ENCODE assay signal across 9 mouse cellular contexts in genomic region chr2:109958692-109959406, GRCm38 (mm10). TPM values are rescaled to one million over a fixed set of nuclear protein-coding genes. Genes with fewer than 3 reads are reported as not detected.
A peak's percentile ranks its signal among the peaks of the same experiment; 100 is the strongest.
DNase-seq lines count a peak whose midpoint lies in the region; ATAC-seq lines count a peak whose summit lies in the region.
"Had no signal": no experiment of that assay in that cellular context is flagged by ENCODE, and none has a peak within 500 bp of the region (broad histone marks: within the 10 kb centered on the region; RNA-seq: fewer than 3 reads in every experiment).

No protein-coding gene starts in this region.

- no peaks in the 10 kb centered on the region for H3K27me3 ChIP-seq in hindbrain, embryonic 11.5 days (ENCODE audit: control insufficient read depth, insufficient read depth, low read length)
- no peaks in the 10 kb centered on the region for H3K27me3 ChIP-seq in hindbrain, embryonic 16.5 days (replicated peaks; ENCODE audit: control insufficient read depth, insufficient read depth, low read length)

- peaks cover 4% of the 10 kb centered on the region; the same call in 1 of the 2 replicates for H3K4me1 ChIP-seq in hindbrain, embryonic 11.5 days (replicated peaks; ENCODE audit: control insufficient read depth, insufficient read depth, low read length)
- peaks cover 7% of the 10 kb centered on the region for H3K4me1 ChIP-seq in hindbrain, embryonic 16.5 days (ENCODE audit: control insufficient read depth, insufficient read depth, low read depth, low read length)

- H3K4me3 ChIP-seq in hindbrain, embryonic 11.5 days (ENCODE audit: low read depth, low read length) = no peak overlapping the region
- H3K4me3 ChIP-seq in hindbrain, embryonic 16.5 days (ENCODE audit: low read length) = no peak overlapping the region

- H3K9ac ChIP-seq in hindbrain, embryonic 11.5 days (ENCODE audit: low read depth, low read length) = no peak overlapping the region
- no peak overlapping the region for H3K9ac ChIP-seq in hindbrain, embryonic 16.5 days (ENCODE audit: low read depth, low read length)

- no peak for DNase-seq in hindbrain, embryonic 11.5 days (ENCODE audit: low spot score)
- DNase-seq in 3T3-L1 (ENCODE audit: low read depth, low spot score) (peak; percentile 88), MN1 (ENCODE audit: low spot score) (peak; percentile 39)
- DNase-seq in frontal cortex, postnatal 36 days (ENCODE audit: low spot score in 2 of 2) = no peak
- DNase-seq: cerebellum, postnatal 36 days; layer of hippocampus, postnatal 36 days had no signal

- no peak overlapping the region for H3K4me2 ChIP-seq in hindbrain, embryonic 11.5 days (replicated peaks; ENCODE audit: low read depth, low read length)
- no peak overlapping the region for H3K4me2 ChIP-seq in hindbrain, embryonic 16.5 days (ENCODE audit: low read length)

- peak overlapping the region; percentile 25; the same call in 1 of the 2 replicates for H3K27ac ChIP-seq in hindbrain, embryonic 11.5 days (ENCODE audit: low read depth, low read length)
- H3K27ac ChIP-seq in hindbrain, embryonic 16.5 days (ENCODE audit: low read depth, low read length) = no peak overlapping the region

- H3K36me3 ChIP-seq in hindbrain, embryonic 11.5 days (ENCODE audit: control insufficient read depth, insufficient read depth, low read length) = no peaks in the 10 kb centered on the region
- no peaks in the 10 kb centered on the region for H3K36me3 ChIP-seq in hindbrain, embryonic 16.5 days (ENCODE audit: control insufficient read depth, insufficient read depth, low read length)

- ATAC-seq in hindbrain, embryonic 11.5 days (ENCODE audit: low FRiP score) = peak; percentile 15; the same call in 1 of the 2 replicates
- ATAC-seq in hindbrain, embryonic 16.5 days = no peak
- ATAC-seq in hematopoietic stem cell, adult 5-6 weeks (replicated peaks in 1 of 2; ENCODE audit: insufficient read depth in 1 of 2, low FRiP score in 2 of 2, low TSS enrichment in 1 of 2, low read depth in 1 of 2, poor library complexity in 2 of 2, severe bottlenecking in 2 of 2) = peak; percentile 67 to 85; a peak in 3 of 4 replicates
- no peak for ATAC-seq in inflammation-experienced regulatory T-cells, adult 6 months

- WGBS in hindbrain, embryonic 11.5 days = 86% methylated on average over 4 of the region's 4 CpGs
- WGBS in hindbrain, embryonic 16.5 days = 75% methylated on average over 4 of the region's 4 CpGs

- no peaks in the 10 kb centered on the region for H3K9me3 ChIP-seq in hindbrain, embryonic 11.5 days (ENCODE audit: control insufficient read depth, low read length)
- no peaks in the 10 kb centered on the region for H3K9me3 ChIP-seq in hindbrain, embryonic 16.5 days (ENCODE audit: control insufficient read depth, low read length)

RNA-seq across cellular contexts. Expression of gene Lgr4, which starts 41.4 kb away (rescaled TPM):
- polyA plus RNA-seq in hindbrain, embryonic 11.5 days (2014; fragmentation: Nextera tagmentation; extraction: Ambion mirVana) = 18.3 and 20.7 TPM in 2 replicates
- polyA plus RNA-seq in hindbrain, embryonic 16.5 days (2015; fragmentation: Nextera tagmentation; extraction: Ambion mirVana) = 7.0 and 7.7 TPM in 2 replicates
- total RNA-seq in hematopoietic stem cell, adult 5-6 weeks (2017) = 0.74 and 8.4 TPM in 2 replicates
- polyA plus RNA-seq in inflammation-experienced regulatory T-cells, adult 6 months (2017; shearing (Covaris generic)) = under 1 TPM; 0.15 to 0.28 (median 0.19) TPM

RNA-seq across cellular contexts. Expression of gene Ccdc34, which starts 58.8 kb away (rescaled TPM):
- 57.4 and 65.0 TPM in 2 replicates for polyA plus RNA-seq in hindbrain, embryonic 11.5 days (2014; fragmentation: Nextera tagmentation; extraction: Ambion mirVana)
- 26.0 and 27.7 TPM in 2 replicates for polyA plus RNA-seq in hindbrain, embryonic 16.5 days (2015; fragmentation: Nextera tagmentation; extraction: Ambion mirVana)
- total RNA-seq in hematopoietic stem cell, adult 5-6 weeks (2017) = 50.1 and 58.3 TPM in 2 replicates
- polyA plus RNA-seq in inflammation-experienced regulatory T-cells, adult 6 months (2017; shearing (Covaris generic)) = 10 to 100 TPM in 1 of 3 experiments, 1 to 10 TPM in 2; 6.5 to 17.0 (median 8.0) TPM

Comparison
In these comparisons a context has a peak if more than half of its experiments do, and no peak if none do; other contexts are left out.
1. ATAC-seq: peak in hindbrain, embryonic 11.5 days (single experiment) and hematopoietic stem cell, adult 5-6 weeks (2 of 2); none in hindbrain, embryonic 16.5 days (single experiment) and inflammation-experienced regulatory T-cells, adult 6 months (single experiment).
2. DNase-seq: peak in 3T3-L1 (single experiment) and MN1 (single experiment); none in hindbrain, embryonic 11.5 days (single experiment) and frontal cortex, postnatal 36 days (0 of 2).